Mouse (Mus musculus) heart, embryonic 14.5 days (tissue): ENCODE data around the gene Hba-a2. TPM values are rescaled to one million over a fixed set of nuclear protein-coding genes. Genes with fewer than 3 reads are reported as not detected.
"Not testable (repeated sequence)": the region's sequence is repeated elsewhere in the genome, so short reads cannot be mapped to it uniquely, and the experiment has no call there.

ENCODE experiments used
- ATAC-seq: fragments of 200-750 bp; cut with Nextera tagmentation; 2 replicates; pipeline ENCODE4 v1.8.0; 2017; ENCODE audit warnings: low read depth, moderate TSS enrichment; ENCODE audit not compliant: insufficient number of reproducible peaks, insufficient read depth, low FRiP score
- H3K27ac ChIP-seq, 2 experiments: fragments of 200-500 bp in 1 of 2; fragments of 300-500 bp in 1 of 2; sonication (generic) in 1 of 2; replicated peaks in 1 of 2; 2 replicates each; pipeline ENCODE4 v1.5.1; 2012 to 2014; ENCODE audit warnings: low read depth in 2 of 2, low read length in 2 of 2, control low read depth in 1 of 2, mild to moderate bottlenecking in 1 of 2, mixed read lengths in 1 of 2; ENCODE audit not compliant: control insufficient read depth in 1 of 2, insufficient read depth in 1 of 2
- H3K27me3 ChIP-seq: fragments of 300-500 bp; sonication (generic); 2 replicates; pipeline ENCODE4 v1.6.1; 2014; ENCODE audit warnings: mild to moderate bottlenecking, low read length, control low read depth; ENCODE audit not compliant: control insufficient read depth, insufficient read depth
- H3K36me3 ChIP-seq: fragments of 300-500 bp; sonication (generic); 2 replicates; pipeline ENCODE4 v1.6.1; 2014; ENCODE audit warnings: mild to moderate bottlenecking, control low read depth, low read length, mixed read lengths; ENCODE audit not compliant: control insufficient read depth, insufficient read depth
- H3K4me1 ChIP-seq, 2 experiments: fragments of 200-500 bp in 1 of 2; fragments of 300-500 bp in 1 of 2; sonication (generic) in 1 of 2; 2 replicates each; pipeline ENCODE4 v1.6.1; 2012 to 2014; ENCODE audit warnings: low read length in 2 of 2, control low read depth in 1 of 2, mixed read lengths in 1 of 2; ENCODE audit not compliant: control insufficient read depth in 2 of 2, insufficient read depth in 2 of 2
- H3K4me2 ChIP-seq: fragments of 300-500 bp; sonication (generic); 2 replicates; pipeline ENCODE4 v1.6.1; 2014; ENCODE audit warnings: mild to moderate bottlenecking, low read length
- H3K4me3 ChIP-seq, 2 experiments: fragments of 200-500 bp in 1 of 2; fragments of 300-500 bp in 1 of 2; sonication (generic) in 1 of 2; 2 replicates each; pipeline ENCODE4 v1.5.1; 2012 to 2014; ENCODE audit warnings: low read length in 2 of 2, mild to moderate bottlenecking in 2 of 2, control low read depth in 1 of 2, low read depth in 1 of 2, moderate library complexity in 1 of 2; ENCODE audit not compliant: control insufficient read depth in 1 of 2, insufficient read depth in 1 of 2
- H3K9ac ChIP-seq: fragments of 300-500 bp; sonication (generic); 2 replicates; pipeline ENCODE4 v1.6.1; 2014; ENCODE audit warnings: mild to moderate bottlenecking, low read length
- H3K9me3 ChIP-seq: fragments of 300-500 bp; sonication (generic); 2 replicates; pipeline ENCODE4 v1.6.1; 2016; ENCODE audit warnings: low read length, control low read depth; ENCODE audit not compliant: control insufficient read depth
- WGBS: fragments of 180-500 bp; shearing (Covaris S2); extraction: QIAGEN DNeasy Blood & Tissue Kit; methylation state at CpG from one replicate; pipeline ENCODE4 v1.1.7; 2014; 5-methylcytosine and 5-hydroxymethylcytosine counted together
- polyA plus RNA-seq: library from polyadenylated mRNA; unstranded; fragments of >200 nt; fragmentation: Nextera tagmentation; extraction: Ambion mirVana; gene quantifications from 2 replicates; pipeline ENCODE4 v1.2.1, GENCODE M21; 2014

Gene Hba-a2
- polyA plus RNA-seq, 1 experiment from 2014 or later = 18,791 TPM

DNA sequence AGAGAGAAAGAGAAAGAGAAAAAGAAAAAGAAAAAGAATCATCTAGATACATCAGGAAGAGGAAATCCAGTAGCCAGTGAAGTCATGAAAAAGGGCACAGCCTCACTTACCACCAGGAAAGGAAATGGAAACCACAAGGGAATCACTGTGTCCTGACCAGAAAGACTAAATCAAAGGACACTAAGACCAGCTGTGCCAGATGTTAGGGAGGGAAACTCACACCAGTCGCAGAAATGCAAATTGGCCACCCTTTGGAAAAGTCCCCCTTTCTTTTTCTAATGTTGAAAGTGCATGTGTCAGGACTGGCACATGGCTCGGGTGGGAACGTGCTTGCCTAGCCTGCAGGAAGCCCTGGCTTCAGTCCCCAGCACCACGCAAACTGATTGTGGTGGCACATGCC lies 25.1 kb upstream of the Hba-a2 start:
- H3K9me3 ChIP-seq = no peaks in the 10 kb centered on the region
- WGBS = 46% methylated on average over 4 of the region's 4 CpGs
- no peak overlapping the region for H3K27ac ChIP-seq
- no peak overlapping the region for H3K4me2 ChIP-seq
- H3K36me3 ChIP-seq = no peaks in the 10 kb centered on the region
- ATAC-seq = no peak
- peaks cover 2 to 9% of the 10 kb centered on the region in 2 experiments for H3K4me1 ChIP-seq
- 0 out of 2 replicates have a peak, but pooled peaks cover 1% of the 10 kb centered on the region for H3K27me3 ChIP-seq
- no peak overlapping the region for H3K4me3 ChIP-seq
- no peak overlapping the region for H3K9ac ChIP-seq

GRCm38 (mm10) chr11:32276347-32276746 lies 19.9 kb upstream of the Hba-a2 start, which contains the start of gene Hba-x:
TSS of gene Hba-x (plus strand) at chr11:32276400.
- WGBS = 55% methylated on average over 3 of the region's 3 CpGs
- Histone ChIP-seq H3K27me3 (peaks cover 47% of the 10 kb centered on the region), H3K4me2 (no peak within 1 kb of the TSS), H3K36me3 (no peaks in the 10 kb centered on the region), H3K4me3 (no peak within 1 kb of the TSS), H3K4me1 (no peaks in the 10 kb centered on the region), H3K9me3 (no peaks in the 10 kb centered on the region), H3K27ac (no peak within 1 kb of the TSS; a peak in 1 of 4 replicates), H3K9ac (no peak within 1 kb of the TSS)
- no peak for ATAC-seq

- Histone ChIP-seq H3K9me3 (no peaks in the 10 kb centered on the region), H3K27me3 (peaks cover 53% of the 10 kb centered on the region), H3K4me1 (no peaks in the 10 kb centered on the region), H3K9ac (no peak overlapping the region), H3K27ac (no peak overlapping the region), H3K4me3 (no peak overlapping the region), H3K4me2 (no peak overlapping the region), H3K36me3 (no peaks in the 10 kb centered on the region)
- ATAC-seq = peak; percentile 21; the same call in 1 of the 2 replicates
- 59% methylated on average over 21 of the region's 21 CpGs for WGBS
Measured at GRCm38 (mm10) chr11:32277736-32278457, 18.4 kb upstream of the Hba-a2 start.

- Histone ChIP-seq H3K4me1 (no peaks in the 10 kb centered on the region), H3K9me3 (no peaks in the 10 kb centered on the region), H3K27me3 (peaks cover 53% of the 10 kb centered on the region), H3K4me3 (no peak overlapping the region), H3K9ac (no peak overlapping the region), H3K36me3 (no peaks in the 10 kb centered on the region), H3K4me2 (no peak overlapping the region), H3K27ac (no peak overlapping the region)
- WGBS = 74% methylated on average over 12 of the region's 12 CpGs
- no peak for ATAC-seq
Measured at GRCm38 (mm10) chr11:32278458-32278957, 17.8 kb upstream of the Hba-a2 start.

DNA sequence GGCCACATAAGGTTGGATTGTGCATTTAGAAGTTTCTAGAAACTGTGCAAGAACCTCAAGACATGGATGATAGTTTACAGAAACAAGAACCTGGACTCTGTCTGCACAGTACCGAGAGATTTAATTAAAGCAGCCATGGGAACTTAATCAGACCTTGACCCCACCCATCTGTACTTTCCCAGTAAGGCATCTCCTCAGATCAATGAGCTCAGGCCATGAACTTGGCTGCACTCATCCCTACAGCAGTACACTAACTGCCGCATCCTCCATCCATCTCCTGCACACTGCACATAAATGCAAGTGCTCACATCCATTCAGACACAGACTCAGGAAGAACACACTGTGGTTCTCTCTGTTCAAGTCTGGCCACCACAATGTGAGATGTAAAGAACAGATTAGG lies 15.6 kb upstream of the Hba-a2 start:
- 74% methylated on average over 2 of the region's 2 CpGs for WGBS
- no peaks in the 10 kb centered on the region for H3K4me1 ChIP-seq
- H3K27me3 ChIP-seq = peaks cover 60% of the 10 kb centered on the region
- no peaks in the 10 kb centered on the region for H3K36me3 ChIP-seq
- H3K9me3 ChIP-seq = no peaks in the 10 kb centered on the region
- ATAC-seq = no peak
- H3K27ac ChIP-seq = no peak overlapping the region
- H3K4me3 ChIP-seq = no peak overlapping the region
- no peak overlapping the region for H3K4me2 ChIP-seq
- no peak overlapping the region for H3K9ac ChIP-seq

- no peak overlapping the region for H3K27ac ChIP-seq
- no peaks in the 10 kb centered on the region for H3K4me1 ChIP-seq
- no peak for ATAC-seq
- H3K27me3 ChIP-seq = peaks cover 54% of the 10 kb centered on the region
- H3K9ac ChIP-seq = no peak overlapping the region
- 60% methylated on average over 1 of the region's 1 CpGs for WGBS
- no peaks in the 10 kb centered on the region for H3K36me3 ChIP-seq
- no peaks in the 10 kb centered on the region for H3K9me3 ChIP-seq
- H3K4me2 ChIP-seq = no peak overlapping the region
- no peak overlapping the region for H3K4me3 ChIP-seq
Measured at GRCm38 (mm10) chr11:32281416-32282144, 14.7 kb upstream of the Hba-a2 start.

DNA sequence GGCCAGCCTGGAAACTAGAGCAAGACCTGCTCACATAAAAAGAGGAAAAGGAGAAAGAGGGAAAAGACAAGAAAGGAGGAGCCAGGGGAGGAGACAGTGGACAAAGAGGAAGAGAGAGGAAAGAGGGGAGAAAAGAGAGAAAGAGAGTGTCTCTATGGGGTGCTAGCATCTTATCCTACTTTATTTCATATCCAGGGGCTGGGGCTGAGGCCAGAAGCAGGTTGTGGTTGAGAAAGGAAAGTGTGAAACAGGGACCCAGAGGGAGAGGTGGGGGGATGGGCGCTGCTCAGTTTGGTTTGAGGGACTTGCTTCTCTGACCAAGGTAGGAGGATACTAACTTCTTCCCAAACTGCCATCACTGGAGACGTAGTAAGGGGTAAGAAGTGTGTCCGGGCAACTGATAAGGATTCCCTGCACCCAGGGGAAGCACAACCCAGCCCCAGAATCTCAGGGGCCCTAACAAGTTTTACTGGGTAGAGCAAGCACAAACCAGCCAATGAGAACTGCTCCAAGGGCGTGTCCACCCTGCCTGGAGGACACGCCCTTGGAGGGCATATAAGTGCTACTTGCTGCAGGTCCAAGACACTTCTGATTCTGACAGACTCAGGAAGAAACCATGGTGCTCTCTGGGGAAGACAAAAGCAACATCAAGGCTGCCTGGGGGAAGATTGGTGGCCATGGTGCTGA lies 13.1 kb upstream of the Hba-a2 start, which contains the start of gene Hba-a1:
Hba-a1 (plus strand) TSS at position 421 of the 687 bp plus-strand sequence.
- 11% methylated on average over 1 of the region's 5 CpGs for WGBS
- not testable (repeated sequence) for H3K4me2 ChIP-seq, H3K36me3 ChIP-seq, H3K4me3 ChIP-seq, ATAC-seq, H3K9ac ChIP-seq, H3K4me1 ChIP-seq, H3K9me3 ChIP-seq, H3K27ac ChIP-seq
- peaks cover 44% of the 10 kb centered on the region for H3K27me3 ChIP-seq
